Comparison of ENCODE assay signal across 27 mouse cellular contexts in the genomic region with DNA sequence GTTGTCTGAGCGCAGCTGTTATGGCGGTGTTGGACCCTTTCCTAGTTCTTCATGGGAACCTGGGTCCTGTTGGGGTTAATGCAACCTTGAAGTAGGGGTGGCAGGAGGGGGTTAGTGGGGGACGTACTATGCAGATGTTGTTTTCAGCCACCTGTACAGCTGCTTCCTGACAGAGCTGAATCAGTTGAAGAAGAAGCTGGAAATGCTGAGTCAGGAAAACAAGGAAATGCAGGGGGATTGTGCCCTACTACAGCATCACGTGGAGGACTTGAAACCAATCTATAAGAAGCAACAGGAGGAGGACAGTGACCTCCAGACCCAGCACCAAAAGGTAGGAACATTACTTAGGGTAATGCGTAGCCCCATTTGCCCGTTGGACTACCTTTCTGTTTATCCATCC. TPM values are rescaled to one million over a fixed set of nuclear protein-coding genes. Genes with fewer than 3 reads are reported as not detected.
A peak's percentile ranks its signal among the peaks of the same experiment; 100 is the strongest.
DNase-seq lines count a peak whose midpoint lies in the region; ATAC-seq and TF ChIP-seq lines count a peak whose summit lies in the region.
"Had no signal": no experiment of that assay in that cellular context is flagged by ENCODE, and none has a peak within 500 bp of the region (broad histone marks: within the 10 kb centered on the region; RNA-seq: fewer than 3 reads in every experiment).

No protein-coding gene starts in this region.

- H3K27me3 ChIP-seq in liver, postnatal 0 days (ENCODE audit: insufficient read depth, low read length): no peaks in the 10 kb centered on the region
- no peaks in the 10 kb centered on the region for H3K27me3 ChIP-seq in liver, embryonic 12.5 days (replicated peaks)
- no peaks in the 10 kb centered on the region for H3K27me3 ChIP-seq in midbrain, embryonic 11.5 days (ENCODE audit: control insufficient read depth, insufficient read depth, low read length)
- no peaks in the 10 kb centered on the region for H3K27me3 ChIP-seq in midbrain, embryonic 14.5 days (ENCODE audit: control insufficient read depth, insufficient read depth, low read length)
- H3K27me3 ChIP-seq: embryonic facial prominence, embryonic 12.5 days; forebrain, embryonic 13.5 days; forebrain, embryonic 15.5 days had no signal

- no peak for ATAC-seq in liver, postnatal 0 days
- no peak for ATAC-seq in liver, embryonic 12.5 days
- ATAC-seq in midbrain, embryonic 11.5 days (ENCODE audit: low FRiP score): no peak
- no peak for ATAC-seq in midbrain, embryonic 14.5 days (ENCODE audit: low FRiP score, low TSS enrichment)
- ATAC-seq: activated CD4-positive, CD25-positive, alpha-beta regulatory T cell, adult 4 months; CD4-positive, CD25-positive, alpha-beta regulatory T cell, adult 4 months; forebrain, embryonic 13.5 days; forebrain, embryonic 15.5 days; forebrain, postnatal 0 days; Patski had no signal

- no peak overlapping the region for H3K4me3 ChIP-seq in liver, postnatal 0 days (ENCODE audit: low read depth, low read length)
- no peak overlapping the region for H3K4me3 ChIP-seq in liver, embryonic 12.5 days
- H3K4me3 ChIP-seq in midbrain, embryonic 11.5 days (ENCODE audit: low read depth, low read length): no peak overlapping the region
- H3K4me3 ChIP-seq in midbrain, embryonic 14.5 days (replicated peaks; ENCODE audit: low read depth, low read length): no peak overlapping the region
- H3K4me3 ChIP-seq: embryonic facial prominence, embryonic 10.5 days; embryonic facial prominence, embryonic 12.5 days; forebrain, embryonic 13.5 days; forebrain, embryonic 15.5 days had no signal

- no peak for TF ChIP-seq EP300 in liver, postnatal 0 days (IDR thresholded peaks at IDR 0.05; ENCODE audit: low read depth)

- no peak overlapping the region for H3K4me2 ChIP-seq in liver, postnatal 0 days (ENCODE audit: low read depth, low read length)
- H3K4me2 ChIP-seq in liver, embryonic 12.5 days: no peak overlapping the region
- no peak overlapping the region for H3K4me2 ChIP-seq in midbrain, embryonic 11.5 days
- no peak overlapping the region for H3K4me2 ChIP-seq in midbrain, embryonic 14.5 days (ENCODE audit: low read length)
- H3K4me2 ChIP-seq: embryonic facial prominence, embryonic 12.5 days; forebrain, embryonic 13.5 days; forebrain, embryonic 15.5 days had no signal

- H3K9me3 ChIP-seq in liver, postnatal 0 days (ENCODE audit: low read length): no peaks in the 10 kb centered on the region
- H3K9me3 ChIP-seq in liver, embryonic 12.5 days (replicated peaks): no peaks in the 10 kb centered on the region
- H3K9me3 ChIP-seq in midbrain, embryonic 11.5 days (ENCODE audit: control insufficient read depth, low read length): no peaks in the 10 kb centered on the region
- no peaks in the 10 kb centered on the region for H3K9me3 ChIP-seq in midbrain, embryonic 14.5 days (ENCODE audit: control insufficient read depth, low read length)
- H3K9me3 ChIP-seq: embryonic facial prominence, embryonic 10.5 days; embryonic facial prominence, embryonic 12.5 days; forebrain, embryonic 13.5 days; forebrain, embryonic 15.5 days; G1E had no signal

- peak; percentile 57 for DNase-seq in heart, adult 11 months
- no peak for DNase-seq in heart, adult 8-10 months (ENCODE audit: low spot score)
- DNase-seq in liver, postnatal 0 days: peak; percentile 4
- DNase-seq in midbrain, embryonic 11.5 days (ENCODE audit: low spot score, missing footprints): peak; percentile 51
- no peak for DNase-seq in midbrain, embryonic 14.5 days
- no peak for DNase-seq in adrenal gland, postnatal 25 days
- DNase-seq: adrenal gland, adult 8-10 months; adrenal gland, postnatal 14 days; B cell, adult 2 months; cerebellum, adult 11-12 months; cerebellum, adult 2 months; cerebellum, adult 9-10 months; cerebellum, postnatal 10 days; cerebellum, postnatal 25 days; forebrain, postnatal 0 days had no signal

- no peak overlapping the region for H3K9ac ChIP-seq in liver, postnatal 0 days (replicated peaks)
- no peak overlapping the region for H3K9ac ChIP-seq in liver, embryonic 12.5 days
- H3K9ac ChIP-seq in midbrain, embryonic 11.5 days (ENCODE audit: low read length): no peak overlapping the region
- no peak overlapping the region for H3K9ac ChIP-seq in midbrain, embryonic 14.5 days (replicated peaks; ENCODE audit: low read length)
- H3K9ac ChIP-seq: embryonic facial prominence, embryonic 12.5 days; forebrain, embryonic 13.5 days; forebrain, embryonic 15.5 days; forebrain, postnatal 0 days had no signal

- WGBS in liver, postnatal 0 days (ENCODE audit: insufficient replicate concordance): 69% methylated on average over 6 of the region's 6 CpGs
- WGBS in liver, embryonic 12.5 days (ENCODE audit: insufficient replicate concordance): 66% methylated on average over 6 of the region's 6 CpGs
- WGBS in midbrain, embryonic 11.5 days: 79% methylated on average over 6 of the region's 6 CpGs
- WGBS in midbrain, embryonic 14.5 days: 83% methylated on average over 6 of the region's 6 CpGs

- no peaks in the 10 kb centered on the region for H3K36me3 ChIP-seq in liver, postnatal 0 days (replicated peaks; ENCODE audit: insufficient read depth, low read length)
- H3K36me3 ChIP-seq in liver, embryonic 12.5 days: no peaks in the 10 kb centered on the region
- H3K36me3 ChIP-seq in midbrain, embryonic 11.5 days (ENCODE audit: control insufficient read depth, insufficient read depth, low read length): no peaks in the 10 kb centered on the region
- H3K36me3 ChIP-seq in midbrain, embryonic 14.5 days (ENCODE audit: control insufficient read depth, insufficient read depth, low read length): no peaks in the 10 kb centered on the region
- H3K36me3 ChIP-seq: embryonic facial prominence, embryonic 10.5 days; embryonic facial prominence, embryonic 12.5 days; forebrain, embryonic 15.5 days; G1E had no signal

- H3K4me1 ChIP-seq in liver, postnatal 0 days (ENCODE audit: insufficient read depth): no peaks in the 10 kb centered on the region
- H3K4me1 ChIP-seq in liver, embryonic 12.5 days: no peaks in the 10 kb centered on the region
- H3K4me1 ChIP-seq in midbrain, embryonic 11.5 days (ENCODE audit: control insufficient read depth, insufficient read depth, low read length): no peaks in the 10 kb centered on the region
- H3K4me1 ChIP-seq in midbrain, embryonic 14.5 days (ENCODE audit: control insufficient read depth, insufficient read depth, low read length): no peaks in the 10 kb centered on the region
- H3K4me1 ChIP-seq: embryonic facial prominence, embryonic 10.5 days; embryonic facial prominence, embryonic 12.5 days; forebrain, embryonic 13.5 days; forebrain, embryonic 15.5 days had no signal

- TF ChIP-seq CTCF in liver, postnatal 0 days (IDR thresholded peaks at IDR 0.05; ENCODE audit: low read depth): no peak

- no peak overlapping the region for H3K27ac ChIP-seq in liver, postnatal 0 days (ENCODE audit: low read depth)
- H3K27ac ChIP-seq in liver, embryonic 12.5 days: no peak overlapping the region
- no peak overlapping the region for H3K27ac ChIP-seq in midbrain, embryonic 11.5 days (ENCODE audit: low read depth, low read length)
- H3K27ac ChIP-seq in midbrain, embryonic 14.5 days (replicated peaks; ENCODE audit: low read depth, low read length): no peak overlapping the region
- H3K27ac ChIP-seq: embryonic facial prominence, embryonic 10.5 days; embryonic facial prominence, embryonic 12.5 days; forebrain, embryonic 13.5 days; forebrain, embryonic 15.5 days had no signal

RNA-seq across cellular contexts. Expression of a gene that starts 13.7 kb away (rescaled TPM):
- not detected for total RNA-seq in heart, adult 8-10 months (2022)
- polyA plus RNA-seq in liver, postnatal 0 days (2015; fragmentation: Nextera tagmentation; extraction: Ambion mirVana): not detected in 2 replicates
- not detected in 2 replicates for polyA plus RNA-seq in liver, embryonic 12.5 days (2016; fragmentation: Nextera tagmentation; extraction: Ambion mirVana)
- polyA plus RNA-seq in midbrain, embryonic 11.5 days (2014; fragmentation: Nextera tagmentation; extraction: Ambion mirVana): not detected in 2 replicates
- polyA plus RNA-seq in midbrain, embryonic 14.5 days (2014; fragmentation: Nextera tagmentation; extraction: Ambion mirVana): not detected in 2 replicates
- total RNA-seq in adrenal gland, postnatal 25 days (2021): not detected in 2 replicates
- total RNA-seq: adrenal gland, adult 18-20 months; adrenal gland, adult 8-10 months; adrenal gland, postnatal 14 days; forebrain, postnatal 0 days; G1E had no signal
- polyA plus RNA-seq: activated CD4-positive, CD25-positive, alpha-beta regulatory T cell, adult 4 months; CD4-positive, CD25-positive, alpha-beta regulatory T cell, adult 4 months; embryonic facial prominence, embryonic 10.5 days; embryonic facial prominence, embryonic 12.5 days; embryonic facial prominence, embryonic 14.5 days; forebrain, embryonic 11.5 days; forebrain, embryonic 13.5 days; forebrain, embryonic 15.5 days; G1E; Patski had no signal

Comparison
In these comparisons a context has a peak if more than half of its experiments do, and no peak if none do; other contexts are left out.
1. DNase-seq: peak in heart, adult 11 months (single experiment), liver, postnatal 0 days (single experiment) and midbrain, embryonic 11.5 days (single experiment); none in heart, adult 8-10 months (single experiment), midbrain, embryonic 14.5 days (single experiment) and adrenal gland, postnatal 25 days (single experiment).